Mouse (Mus musculus) liver, adult 2 months (tissue): ENCODE results near the gene Inpp5a.
A peak's percentile ranks its signal among the peaks of the same experiment; 100 is the strongest.

Experiments used
- CTCF ChIP-seq: fragments of 200-500 bp; IDR thresholded peaks from 2 replicates; pipeline ENCODE4 v1.5.1; 2011; ENCODE audit warnings: low read depth, low read length, control low read depth
- POLR2A ChIP-seq: fragments of 200-500 bp; IDR thresholded peaks from 2 replicates; pipeline ENCODE4 v1.6.1; 2011; ENCODE audit warnings: low read length, control low read depth; ENCODE audit not compliant: insufficient read depth; ENCODE audit errors: extremely low read depth

- TF ChIP-seq CTCF = peak; percentile 91
- TF ChIP-seq POLR2A = no peak
Measured at GRCm38 (mm10) chr7:139484206-139484955, 95.5 kb downstream of the Inpp5a start.
